Mouse (Mus musculus) CH12F3 (cell line): ENCODE measurements around the gene Olfr866.

Experiments used
- in situ Hi-C: fragments of 300-500 bp; cut with MboI; formaldehyde crosslinking; loops from 2 replicates; pipeline ENCODE4 v1.14.3; 2020; ENCODE audit warnings: low sequenced_read_pairs

The Olfr866 gene

DNA sequence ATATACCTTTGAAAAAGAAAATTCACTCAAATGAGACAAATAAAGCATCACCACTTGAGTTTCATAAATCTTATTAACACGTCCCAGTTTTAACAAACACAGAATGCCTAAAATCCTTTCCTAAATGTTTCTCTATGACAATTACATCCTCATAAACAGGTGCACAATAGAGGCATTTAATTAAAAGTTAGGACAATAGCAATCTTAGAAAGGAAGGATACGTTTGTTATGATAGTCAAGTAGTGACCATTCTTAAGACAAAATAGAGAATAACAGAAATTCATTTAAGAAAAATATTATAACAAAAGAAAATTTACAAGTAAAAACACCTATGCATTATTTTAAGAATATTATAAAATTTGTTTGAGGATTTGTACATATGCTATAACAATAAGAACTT lies at the start of gene Olfr866:
Olfr866 (minus strand) TSS at position 101 of the 400 bp plus-strand sequence.
- in situ Hi-C loops, result no loop called here

GRCm38 (mm10) chr9:20073523-20074177 lies 45.8 kb upstream of the Olfr866 start:
- in situ Hi-C loops, result no loop called here

DNA sequence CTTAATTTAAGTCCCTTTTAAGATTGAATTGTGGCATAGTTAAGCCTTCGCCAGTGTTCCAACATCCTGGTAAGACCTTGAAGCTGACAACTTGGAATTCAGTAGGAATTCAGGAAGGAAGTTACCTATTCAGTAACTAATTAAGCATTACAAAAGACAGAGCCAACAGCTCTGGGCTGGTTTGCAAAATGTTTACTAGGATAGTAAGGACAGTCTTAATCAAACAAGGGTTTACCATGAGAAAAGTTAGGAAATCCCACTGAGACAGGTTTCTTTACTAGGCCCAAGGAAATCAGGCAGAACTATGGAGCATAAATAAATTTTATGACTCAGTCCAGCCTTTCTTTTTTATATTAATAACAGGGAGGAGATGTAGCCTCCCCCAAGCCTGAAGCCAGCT lies 43.5 kb upstream of the Olfr866 start:
- in situ Hi-C loops, result no loop called here

DNA sequence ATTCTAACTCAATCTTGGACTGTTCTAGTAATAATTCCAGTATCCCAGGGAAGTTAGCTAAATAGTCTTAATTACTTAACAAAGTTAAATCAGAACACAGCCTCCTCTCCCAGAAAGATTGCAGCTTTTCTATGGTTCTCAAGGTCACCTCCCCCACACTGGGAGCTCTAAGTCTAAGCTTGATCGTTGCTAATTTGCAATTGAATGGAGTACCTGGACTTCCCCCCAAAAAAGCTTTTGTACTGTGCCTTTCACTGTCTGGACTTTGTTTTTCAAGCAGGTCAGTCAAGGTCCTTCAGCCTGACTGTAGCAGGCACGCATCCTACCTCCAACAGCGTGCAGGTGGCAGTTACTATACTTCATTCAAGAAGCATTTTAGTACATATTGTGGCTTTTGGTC lies 42.4 kb upstream of the Olfr866 start:
- in situ Hi-C loops, result no loop called here

DNA sequence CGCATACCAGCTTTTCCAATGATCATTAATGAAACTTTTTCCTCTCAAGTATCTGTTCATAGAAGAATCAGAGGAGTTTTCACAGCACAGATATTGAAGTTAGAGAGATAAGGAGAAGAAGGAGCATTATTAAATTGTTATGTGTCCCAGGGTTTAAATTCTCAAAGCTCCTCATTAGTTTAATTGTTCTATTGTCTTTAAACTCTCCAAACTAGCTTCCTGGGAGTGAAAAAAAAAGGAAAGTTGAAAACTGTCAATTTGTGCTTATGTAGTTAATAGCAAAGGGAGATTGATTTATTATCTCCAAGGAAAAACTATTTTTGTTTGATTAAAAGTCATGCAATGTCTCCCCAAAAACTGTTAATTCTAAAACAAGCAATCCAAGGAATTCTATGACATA lies 29.6 kb upstream of the Olfr866 start, which contains the start of gene Olfr867:
Olfr867 (minus strand) TSS at position 101 of the 400 bp plus-strand sequence.
- in situ Hi-C loops, result no loop called here

GRCm38 (mm10) chr9:20047964-20048363 lies 20.1 kb upstream of the Olfr866 start:
- in situ Hi-C loops, result no loop called here
